Mouse (Mus musculus): ENCODE measurements around the gene Rad23a.

GRCm38 (mm10) chr8:84822723-84823122 is 17.7 kb downstream of the Rad23a start, which contains the start of gene Dand5:
- TF ChIP-seq CTCF (IDR thresholded peaks at IDR 0.05; ENCODE audit: low read depth): no peak
- TF ChIP-seq EP300 (optimal IDR thresholded peaks at IDR 0.05): no peak

Measured in stomach, postnatal 0 days (tissue).